Mouse (Mus musculus): ENCODE data around the gene Acbd6.

Acbd6 gene

DNA sequence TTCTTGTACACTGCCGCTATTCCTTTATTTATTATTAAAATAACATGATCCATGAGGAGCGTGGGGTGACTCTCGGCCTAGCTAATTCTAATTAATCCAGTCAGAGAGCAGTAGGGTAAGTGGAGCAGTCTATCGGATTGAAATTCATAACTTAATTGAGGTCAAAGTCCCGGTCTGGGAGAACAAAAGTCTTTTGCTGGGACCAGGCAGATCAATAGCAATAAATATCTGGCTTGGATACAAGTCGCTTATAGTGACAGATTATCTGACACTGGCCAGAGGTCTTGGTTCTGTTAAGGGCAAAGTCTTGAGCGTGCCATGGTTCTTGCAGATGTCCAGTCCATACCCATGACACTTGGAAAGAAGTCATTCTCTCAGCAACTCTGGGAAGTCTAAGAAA lies 78.7 kb downstream of the Acbd6 start:
- TF ChIP-seq CTCF (conservative IDR thresholded peaks at IDR 0.05; ENCODE audit: low read length) (no peak), POU5F1 (IDR thresholded peaks at IDR 0.05; ENCODE audit: borderline replicate concordance, low read length) (no peak), NANOG (IDR thresholded peaks at IDR 0.05; ENCODE audit: borderline replicate concordance, low read length) (no peak)
- Histone ChIP-seq H3K9me3 (ENCODE audit: low read length) (no peaks in the 10 kb centered on the region), H3K4me1 (replicated peaks; ENCODE audit: low read depth, low read length) (no peaks in the 10 kb centered on the region), H3K4me3 (replicated peaks; ENCODE audit: low read length) (no peak overlapping the region), H3K27me3 (ENCODE audit: insufficient read depth, low read length) (no peaks in the 10 kb centered on the region), H3K36me3 (ENCODE audit: insufficient read depth, low read length) (no peaks in the 10 kb centered on the region)

GRCm38 (mm10) chr1:155645816-155646215 lies 87.9 kb downstream of the Acbd6 start:
- no peaks in the 10 kb centered on the region for H3K9me3 ChIP-seq (ENCODE audit: low read length)
- no peaks in the 10 kb centered on the region for H3K27me3 ChIP-seq (ENCODE audit: insufficient read depth, low read length)
- TF ChIP-seq CTCF (conservative IDR thresholded peaks at IDR 0.05; ENCODE audit: low read length) (no peak), NANOG (IDR thresholded peaks at IDR 0.05; ENCODE audit: borderline replicate concordance, low read length) (no peak), POU5F1 (IDR thresholded peaks at IDR 0.05; ENCODE audit: borderline replicate concordance, low read length) (no peak)
- H3K4me3 ChIP-seq (replicated peaks; ENCODE audit: low read length): no peak overlapping the region
- no peaks in the 10 kb centered on the region for H3K36me3 ChIP-seq (ENCODE audit: insufficient read depth, low read length)
- H3K4me1 ChIP-seq (replicated peaks; ENCODE audit: low read depth, low read length): peaks cover 8% of the 10 kb centered on the region

DNA sequence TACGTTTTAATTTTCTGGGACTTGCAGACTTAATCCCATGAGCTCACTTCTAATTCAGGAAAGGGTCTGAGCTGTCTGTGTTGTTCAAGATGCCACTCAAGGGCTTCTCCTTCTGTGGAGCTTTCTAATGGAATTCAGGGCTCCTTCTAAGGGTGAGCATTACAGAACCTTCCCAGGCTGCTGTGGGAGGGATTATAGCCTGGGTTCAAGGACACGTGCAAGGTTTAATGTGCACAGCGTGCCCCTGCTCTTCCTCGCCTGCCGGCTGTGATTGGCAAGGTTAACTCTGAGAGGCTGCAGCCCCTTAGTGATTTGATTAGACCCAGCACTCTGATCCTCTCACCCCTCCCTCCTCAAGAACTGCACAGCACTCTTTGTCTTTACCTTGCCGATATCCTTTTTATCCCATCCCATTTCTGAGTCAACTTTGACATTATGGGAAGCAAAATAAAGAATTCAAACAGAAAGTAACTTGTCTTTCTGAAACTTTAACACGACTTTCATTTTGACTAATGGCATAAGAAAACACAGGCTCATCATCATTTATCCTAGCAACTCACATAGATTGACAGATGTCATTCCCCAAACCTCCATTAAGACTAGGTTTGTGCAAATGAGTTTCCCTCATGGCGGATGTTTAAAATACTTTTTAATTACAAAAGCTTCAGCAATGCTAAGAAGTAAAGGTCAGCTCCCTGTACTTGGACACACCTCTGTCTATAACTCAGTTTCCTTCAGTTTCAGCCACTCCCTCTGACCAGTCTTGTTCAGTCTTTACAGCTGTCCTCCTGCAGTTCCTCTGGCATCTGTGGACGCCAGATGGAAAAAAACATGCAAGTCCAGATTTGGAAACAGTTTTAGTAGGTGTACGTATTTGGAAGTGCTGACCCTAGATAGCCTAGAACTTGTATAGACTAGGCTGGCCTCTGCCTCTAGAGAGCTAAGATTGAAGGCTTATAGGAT lies 88.7 kb downstream of the Acbd6 start:
- Histone ChIP-seq H3K9me3 (ENCODE audit: low read length) (no peaks in the 10 kb centered on the region), H3K4me3 (replicated peaks; ENCODE audit: low read length) (no peak overlapping the region), H3K4me1 (replicated peaks; ENCODE audit: low read depth, low read length) (peaks cover 8% of the 10 kb centered on the region), H3K27me3 (ENCODE audit: insufficient read depth, low read length) (no peaks in the 10 kb centered on the region), H3K36me3 (ENCODE audit: insufficient read depth, low read length) (no peaks in the 10 kb centered on the region)
- no peak for TF ChIP-seq CTCF (conservative IDR thresholded peaks at IDR 0.05; ENCODE audit: low read length)
- TF ChIP-seq NANOG (IDR thresholded peaks at IDR 0.05; ENCODE audit: borderline replicate concordance, low read length): no peak
- TF ChIP-seq POU5F1 (IDR thresholded peaks at IDR 0.05; ENCODE audit: borderline replicate concordance, low read length): no peak

GRCm38 (mm10) chr1:155650121-155650846 lies 92.4 kb downstream of the Acbd6 start:
- H3K27me3 ChIP-seq (ENCODE audit: insufficient read depth, low read length): no peaks in the 10 kb centered on the region
- no peaks in the 10 kb centered on the region for H3K9me3 ChIP-seq (ENCODE audit: low read length)
- no peaks in the 10 kb centered on the region for H3K36me3 ChIP-seq (ENCODE audit: insufficient read depth, low read length)
- TF ChIP-seq CTCF (conservative IDR thresholded peaks at IDR 0.05; ENCODE audit: low read length): no peak
- no peak for TF ChIP-seq POU5F1 (IDR thresholded peaks at IDR 0.05; ENCODE audit: borderline replicate concordance, low read length)
- TF ChIP-seq NANOG (IDR thresholded peaks at IDR 0.05; ENCODE audit: borderline replicate concordance, low read length): no peak
- H3K4me1 ChIP-seq (replicated peaks; ENCODE audit: low read depth, low read length): peaks cover 8% of the 10 kb centered on the region
- no peak overlapping the region for H3K4me3 ChIP-seq (replicated peaks; ENCODE audit: low read length)

- Histone ChIP-seq H3K4me3 (replicated peaks; ENCODE audit: low read length) (no peak overlapping the region), H3K4me1 (replicated peaks; ENCODE audit: low read depth, low read length) (no peaks in the 10 kb centered on the region), H3K36me3 (ENCODE audit: insufficient read depth, low read length) (no peaks in the 10 kb centered on the region), H3K27me3 (ENCODE audit: insufficient read depth, low read length) (no peaks in the 10 kb centered on the region), H3K9me3 (ENCODE audit: low read length) (no peaks in the 10 kb centered on the region)
- TF ChIP-seq POU5F1 (IDR thresholded peaks at IDR 0.05; ENCODE audit: borderline replicate concordance, low read length) (no peak), CTCF (conservative IDR thresholded peaks at IDR 0.05; ENCODE audit: low read length) (no peak)
Observed at GRCm38 (mm10) chr1:155654961-155655360, 97.0 kb downstream of the Acbd6 start.

- Histone ChIP-seq H3K9me3 (ENCODE audit: low read length) (no peaks in the 10 kb centered on the region), H3K36me3 (ENCODE audit: insufficient read depth, low read length) (no peaks in the 10 kb centered on the region), H3K4me1 (replicated peaks; ENCODE audit: low read depth, low read length) (no peaks in the 10 kb centered on the region), H3K4me3 (replicated peaks; ENCODE audit: low read length) (no peak overlapping the region), H3K27me3 (ENCODE audit: insufficient read depth, low read length) (no peaks in the 10 kb centered on the region)
- no peak for TF ChIP-seq NANOG (IDR thresholded peaks at IDR 0.05; ENCODE audit: borderline replicate concordance, low read length)
- TF ChIP-seq CTCF (conservative IDR thresholded peaks at IDR 0.05; ENCODE audit: low read length): no peak
- TF ChIP-seq POU5F1 (IDR thresholded peaks at IDR 0.05; ENCODE audit: borderline replicate concordance, low read length): no peak
Observed at GRCm38 (mm10) chr1:155656321-155656720, 98.4 kb downstream of the Acbd6 start.

DNA sequence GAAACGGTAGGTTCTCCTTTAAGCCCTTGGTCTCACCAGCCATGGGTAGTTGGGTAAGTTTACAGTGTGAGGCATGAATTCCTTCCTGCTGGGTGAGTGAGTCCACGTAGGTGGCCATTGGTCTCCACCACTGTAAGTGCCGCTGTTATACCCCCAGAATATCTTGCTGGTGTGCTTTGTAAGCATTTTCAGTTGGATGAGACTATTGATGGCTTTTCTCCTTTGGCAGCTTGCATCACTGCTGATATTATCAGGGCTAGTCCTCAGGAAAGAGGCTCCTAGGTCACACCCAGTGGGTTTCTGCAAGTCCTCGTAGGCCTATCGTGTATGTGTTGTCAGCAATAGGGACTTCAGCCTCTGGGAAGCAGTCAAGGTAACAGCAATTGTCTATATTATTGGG lies 106.1 kb downstream of the Acbd6 start:
- no peaks in the 10 kb centered on the region for H3K9me3 ChIP-seq (ENCODE audit: low read length)
- H3K36me3 ChIP-seq (ENCODE audit: insufficient read depth, low read length): no peaks in the 10 kb centered on the region

DNA sequence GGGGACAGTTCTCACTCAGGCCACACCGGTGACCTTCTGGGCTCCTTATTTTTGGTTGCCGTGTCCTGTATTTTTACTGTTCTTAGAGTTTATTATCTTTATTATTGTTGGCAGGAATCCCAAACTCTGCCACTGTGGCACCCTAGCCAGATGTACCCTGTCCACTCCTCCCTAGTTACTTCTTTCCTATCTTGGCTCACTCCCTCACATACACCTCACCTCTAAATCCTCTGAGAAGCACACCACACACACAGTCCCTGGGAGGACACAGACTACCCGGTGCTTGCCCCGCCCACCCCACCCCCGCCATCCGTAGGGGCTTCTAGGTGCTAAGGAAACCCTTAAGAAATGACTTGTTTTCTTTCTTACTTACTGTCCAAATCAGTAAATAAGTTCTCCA lies 117.7 kb downstream of the Acbd6 start:
- H3K36me3 ChIP-seq (ENCODE audit: insufficient read depth, low read length): no peaks in the 10 kb centered on the region
- H3K4me3 ChIP-seq (replicated peaks; ENCODE audit: low read length): no peak overlapping the region
- no peaks in the 10 kb centered on the region for H3K4me1 ChIP-seq (replicated peaks; ENCODE audit: low read depth, low read length)
- no peak for TF ChIP-seq NANOG (IDR thresholded peaks at IDR 0.05; ENCODE audit: borderline replicate concordance, low read length)
- TF ChIP-seq POU5F1 (IDR thresholded peaks at IDR 0.05; ENCODE audit: borderline replicate concordance, low read length): no peak
- no peak for TF ChIP-seq CTCF (conservative IDR thresholded peaks at IDR 0.05; ENCODE audit: low read length)
- no peaks in the 10 kb centered on the region for H3K27me3 ChIP-seq (ENCODE audit: insufficient read depth, low read length)
- H3K9me3 ChIP-seq (ENCODE audit: low read length): no peaks in the 10 kb centered on the region

More for the DNA sequence above, 106.1 kb downstream of the Acbd6 start:
- no peak for TF ChIP-seq NANOG (IDR thresholded peaks at IDR 0.05; ENCODE audit: borderline replicate concordance, low read length)
- Histone ChIP-seq H3K4me3 (replicated peaks; ENCODE audit: low read length) (no peak overlapping the region), H3K27me3 (ENCODE audit: insufficient read depth, low read length) (no peaks in the 10 kb centered on the region), H3K4me1 (replicated peaks; ENCODE audit: low read depth, low read length) (no peaks in the 10 kb centered on the region)
